Mouse (Mus musculus): ENCODE results near the gene Ccdc162.

DNA sequence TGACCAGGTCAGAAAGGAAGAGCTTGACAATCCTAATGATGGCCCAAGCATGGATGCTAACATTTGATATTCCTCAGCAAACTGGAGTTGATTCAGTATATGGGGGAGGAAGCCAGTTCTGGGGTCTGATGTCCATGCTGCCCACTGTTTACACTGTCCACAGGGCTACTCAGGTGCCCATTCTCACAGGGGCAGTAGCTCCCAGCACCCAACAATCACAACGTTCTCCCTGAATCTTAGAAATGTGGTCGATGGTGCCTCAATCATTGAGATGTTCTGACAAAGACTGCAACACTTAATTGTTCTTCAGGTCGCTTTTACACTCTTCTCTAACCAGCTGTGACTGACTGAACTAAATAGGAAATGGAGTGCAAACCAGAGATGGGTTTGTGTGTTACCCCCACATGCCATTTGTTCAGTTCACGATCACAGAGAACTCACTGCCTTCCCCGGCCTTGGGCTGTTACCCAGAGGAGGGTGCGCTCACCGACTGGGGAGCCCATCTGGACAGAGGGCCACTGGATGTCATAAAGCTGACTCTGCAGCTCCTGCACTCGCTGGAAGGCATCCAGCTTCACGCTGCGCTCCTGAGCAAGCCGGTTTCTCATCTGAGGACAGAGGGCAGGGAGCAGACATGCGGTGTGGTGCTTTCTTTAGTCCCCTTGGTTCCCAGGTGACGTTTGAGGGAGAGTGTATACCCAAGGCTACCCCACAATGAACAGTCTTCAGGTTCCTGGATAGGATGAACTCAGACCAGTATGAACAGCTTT is 169.9 kb downstream of the Ccdc162 start:
- no peak for TF ChIP-seq CTCF (conservative IDR thresholded peaks at IDR 0.05; ENCODE audit: low read length)
- no peak for TF ChIP-seq POU5F1 (IDR thresholded peaks at IDR 0.05; ENCODE audit: borderline replicate concordance, low read length)
